ENCODE assay signal across 22 mouse cellular contexts in the genomic region with DNA sequence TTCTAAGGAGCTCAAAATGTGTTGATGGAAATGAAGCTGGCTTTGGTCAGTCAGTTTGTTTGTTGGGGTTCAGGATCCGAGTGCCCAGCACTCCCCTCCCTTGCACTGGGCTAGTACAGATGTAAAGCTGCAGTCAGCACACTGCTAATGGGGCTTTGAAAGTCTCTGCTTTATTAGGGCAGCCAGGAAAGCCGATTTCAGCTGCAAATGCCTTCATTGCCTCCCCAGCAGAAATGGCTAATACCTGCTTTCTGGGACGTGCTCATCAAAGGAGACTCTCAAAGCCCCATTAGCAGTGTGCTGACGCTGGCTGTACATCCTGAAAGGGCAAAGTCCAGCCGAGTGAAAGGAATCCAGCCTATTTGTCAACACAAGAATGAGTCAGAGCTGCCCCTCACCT. TPM values are rescaled to one million over a fixed set of nuclear protein-coding genes. Genes with fewer than 3 reads are reported as not detected.
DNase-seq lines count a peak whose midpoint lies in the region; ATAC-seq and TF ChIP-seq lines count a peak whose summit lies in the region.
"Had no signal": no experiment of that assay in that cellular context is flagged by ENCODE, and none has a peak within 500 bp of the region (broad histone marks: within the 10 kb centered on the region; RNA-seq: fewer than 3 reads in every experiment).

No protein-coding gene starts in this region.

- H3K4me1 ChIP-seq in forebrain, embryonic 11.5 days (replicated peaks; ENCODE audit: control insufficient read depth, insufficient read depth, low read length), result no peaks in the 10 kb centered on the region
- H3K4me1 ChIP-seq in forebrain, postnatal 0 days (ENCODE audit: insufficient read depth), result no peaks in the 10 kb centered on the region
- H3K4me1 ChIP-seq in midbrain, embryonic 11.5 days (ENCODE audit: control insufficient read depth, insufficient read depth, low read length), result peaks cover 3% of the 10 kb centered on the region
- H3K4me1 ChIP-seq in midbrain, embryonic 13.5 days (replicated peaks), result peaks cover 5% of the 10 kb centered on the region; the same call in 1 of the 2 replicates
- H3K4me1 ChIP-seq in thymus, adult 2 months (replicated peaks; ENCODE audit: control insufficient read depth, insufficient read depth, low read length), result no peaks in the 10 kb centered on the region
- H3K4me1 ChIP-seq: hindbrain, embryonic 15.5 days had no signal

- no peak for TF ChIP-seq POLR2A in thymus, adult 2 months (IDR thresholded peaks at IDR 0.05; ENCODE audit: control insufficient read depth, extremely low read depth, insufficient read depth, low read length, poor library complexity)

- H3K4me2 ChIP-seq in forebrain, embryonic 11.5 days (ENCODE audit: low read depth, low read length, severe bottlenecking), result no peak overlapping the region
- no peak overlapping the region for H3K4me2 ChIP-seq in forebrain, postnatal 0 days (ENCODE audit: low read depth)
- no peak overlapping the region for H3K4me2 ChIP-seq in midbrain, embryonic 11.5 days
- no peak overlapping the region for H3K4me2 ChIP-seq in midbrain, embryonic 13.5 days (replicated peaks)
- H3K4me2 ChIP-seq: heart, embryonic 11.5 days; hindbrain, embryonic 12.5 days; hindbrain, embryonic 15.5 days had no signal

- H3K27me3 ChIP-seq in forebrain, embryonic 11.5 days (ENCODE audit: control insufficient read depth, insufficient read depth, low read length), result no peaks in the 10 kb centered on the region
- no peaks in the 10 kb centered on the region for H3K27me3 ChIP-seq in forebrain, postnatal 0 days (ENCODE audit: insufficient read depth, low read length)
- H3K27me3 ChIP-seq in midbrain, embryonic 11.5 days (ENCODE audit: control insufficient read depth, insufficient read depth, low read length), result no peaks in the 10 kb centered on the region
- no peaks in the 10 kb centered on the region for H3K27me3 ChIP-seq in midbrain, embryonic 13.5 days
- H3K27me3 ChIP-seq in thymus, adult 2 months (ENCODE audit: control insufficient read depth, insufficient read depth, low read length), result no peaks in the 10 kb centered on the region
- H3K27me3 ChIP-seq: CH12.LX; hindbrain, embryonic 12.5 days; hindbrain, embryonic 15.5 days; Patski had no signal

- no peak overlapping the region for H3K4me3 ChIP-seq in forebrain, embryonic 11.5 days (ENCODE audit: low read depth, low read length)
- no peak overlapping the region for H3K4me3 ChIP-seq in forebrain, postnatal 0 days (ENCODE audit: low read depth, low read length)
- no peak overlapping the region for H3K4me3 ChIP-seq in midbrain, embryonic 11.5 days (ENCODE audit: low read depth, low read length)
- H3K4me3 ChIP-seq in midbrain, embryonic 13.5 days (replicated peaks), result no peak overlapping the region
- H3K4me3 ChIP-seq in thymus, adult 2 months (ENCODE audit: control insufficient read depth, insufficient read depth, low read length), result no peak overlapping the region
- H3K4me3 ChIP-seq: forebrain, embryonic 10.5 days; heart, adult 2 months; hindbrain, embryonic 12.5 days; hindbrain, embryonic 15.5 days had no signal

- no peak for ATAC-seq in forebrain, embryonic 11.5 days (replicated peaks; ENCODE audit: low FRiP score)
- ATAC-seq in forebrain, postnatal 0 days, result no peak
- ATAC-seq in midbrain, embryonic 11.5 days (ENCODE audit: low FRiP score), result no peak
- ATAC-seq in midbrain, embryonic 13.5 days, result no peak
- ATAC-seq: forebrain, embryonic 14.5 days; Patski had no signal

- H3K9me3 ChIP-seq in forebrain, embryonic 11.5 days (ENCODE audit: control insufficient read depth, low read length), result no peaks in the 10 kb centered on the region
- H3K9me3 ChIP-seq in forebrain, postnatal 0 days (ENCODE audit: low read length), result no peaks in the 10 kb centered on the region
- H3K9me3 ChIP-seq in midbrain, embryonic 11.5 days (ENCODE audit: control insufficient read depth, low read length), result no peaks in the 10 kb centered on the region
- H3K9me3 ChIP-seq in midbrain, embryonic 13.5 days, result no peaks in the 10 kb centered on the region
- H3K9me3 ChIP-seq: forebrain, embryonic 10.5 days; hindbrain, embryonic 12.5 days; hindbrain, embryonic 15.5 days had no signal

- WGBS in forebrain, embryonic 11.5 days, result 19% methylated on average over 5 of the region's 5 CpGs
- WGBS in forebrain, postnatal 0 days, result 18% methylated on average over 5 of the region's 5 CpGs
- WGBS in midbrain, embryonic 11.5 days, result 51% methylated on average over 5 of the region's 5 CpGs
- 45% methylated on average over 5 of the region's 5 CpGs for WGBS in midbrain, embryonic 13.5 days
- 67% methylated on average over 5 of the region's 5 CpGs for WGBS in thymus, adult 2 months

- H3K36me3 ChIP-seq in forebrain, embryonic 11.5 days (ENCODE audit: control insufficient read depth, insufficient read depth, low read length), result no peaks in the 10 kb centered on the region
- no peaks in the 10 kb centered on the region for H3K36me3 ChIP-seq in forebrain, postnatal 0 days (ENCODE audit: insufficient read depth)
- H3K36me3 ChIP-seq in midbrain, embryonic 11.5 days (ENCODE audit: control insufficient read depth, insufficient read depth, low read length), result no peaks in the 10 kb centered on the region
- H3K36me3 ChIP-seq in midbrain, embryonic 13.5 days, result no peaks in the 10 kb centered on the region
- H3K36me3 ChIP-seq in thymus, adult 2 months (ENCODE audit: control insufficient read depth, insufficient read depth, low read length), result no peaks in the 10 kb centered on the region
- H3K36me3 ChIP-seq: forebrain, embryonic 10.5 days; G1E; hindbrain, embryonic 12.5 days; hindbrain, embryonic 15.5 days had no signal

- H3K9ac ChIP-seq in forebrain, embryonic 11.5 days (ENCODE audit: low read length), result no peak overlapping the region
- H3K9ac ChIP-seq in forebrain, postnatal 0 days, result no peak overlapping the region
- H3K9ac ChIP-seq in midbrain, embryonic 11.5 days (ENCODE audit: low read length), result no peak overlapping the region
- H3K9ac ChIP-seq in midbrain, embryonic 13.5 days (replicated peaks), result no peak overlapping the region
- H3K9ac ChIP-seq: hindbrain, embryonic 12.5 days; hindbrain, embryonic 15.5 days had no signal

- peak; percentile 39 for DNase-seq in forebrain, embryonic 11.5 days (ENCODE audit: low spot score)
- DNase-seq in forebrain, postnatal 0 days, result no peak
- peak; percentile 67 for DNase-seq in midbrain, embryonic 11.5 days (ENCODE audit: low spot score, missing footprints)
- peak; percentile 56 for DNase-seq in retina, postnatal 1 day
- DNase-seq in thymus, adult 2 months, result no peak
- no peak for DNase-seq in lung, postnatal 25 days (ENCODE audit: low spot score)
- DNase-seq: adrenal gland, postnatal 10 days; adrenal gland, postnatal 36 days; B cell, adult 2 months; cerebellum, adult 11 months; embryo, embryonic 11 days; gastrocnemius, postnatal 25 days; heart, adult 2 months had no signal

- H3K27ac ChIP-seq in forebrain, embryonic 11.5 days (ENCODE audit: low read depth, low read length), result no peak overlapping the region
- H3K27ac ChIP-seq in forebrain, postnatal 0 days (ENCODE audit: low read depth, low read length), result no peak overlapping the region
- H3K27ac ChIP-seq in midbrain, embryonic 11.5 days (ENCODE audit: low read depth, low read length), result no peak overlapping the region
- H3K27ac ChIP-seq in midbrain, embryonic 13.5 days, result no peak overlapping the region
- no peak overlapping the region for H3K27ac ChIP-seq in thymus, adult 2 months (ENCODE audit: control insufficient read depth, insufficient read depth, low read length)
- H3K27ac ChIP-seq: forebrain, embryonic 10.5 days; heart, adult 2 months; hindbrain, embryonic 12.5 days; hindbrain, embryonic 15.5 days had no signal

- TF ChIP-seq CTCF in forebrain, postnatal 0 days (IDR thresholded peaks at IDR 0.05; ENCODE audit: low read depth), result no peak
- no peak for TF ChIP-seq CTCF in thymus, adult 2 months (IDR thresholded peaks at IDR 0.05; ENCODE audit: borderline replicate concordance, control insufficient read depth, extremely low read depth, insufficient read depth, low read length, poor library complexity)

RNA-seq across cellular contexts. Expression of a gene that starts 55.2 kb away (rescaled TPM):
- polyA plus RNA-seq in forebrain, embryonic 11.5 days (2014; fragmentation: Nextera tagmentation; extraction: Ambion mirVana), result 105 and 112 TPM in 2 replicates
- 223 and 289 TPM in 2 replicates for total RNA-seq in forebrain, postnatal 0 days (2014; rRNA removed)
- polyA plus RNA-seq in forebrain, postnatal 0 days (2015; fragmentation: Nextera tagmentation; extraction: Ambion mirVana), result 272 and 381 TPM in 2 replicates
- 87.3 and 90.9 TPM in 2 replicates for polyA plus RNA-seq in midbrain, embryonic 11.5 days (2014; fragmentation: Nextera tagmentation; extraction: Ambion mirVana)
- 138 and 156 TPM in 2 replicates for polyA plus RNA-seq in midbrain, embryonic 13.5 days (2015; fragmentation: Nextera tagmentation; extraction: Ambion mirVana)
- polyA plus RNA-seq in thymus, adult 2 months (2012; rRNA removed), result 5.9 and 7.9 TPM in 2 replicates
- total RNA-seq: CH12.LX had no signal
- polyA plus RNA-seq: G1E had no signal

Comparison
In these comparisons a context has a peak if more than half of its experiments do, and no peak if none do; other contexts are left out.
1. DNase-seq: peak in forebrain, embryonic 11.5 days (single experiment), midbrain, embryonic 11.5 days (single experiment) and retina, postnatal 1 day (single experiment); none in forebrain, postnatal 0 days (single experiment), thymus, adult 2 months (single experiment) and lung, postnatal 25 days (single experiment).